Mouse (Mus musculus): Measurements from ENCODE around the gene Chuk.

The Chuk gene

GRCm38 (mm10) chr19:44104393-44104792 is 2.9 kb downstream of the Chuk start:
- DNase-seq, result no peak

GRCm38 (mm10) chr19:44103001-44103400 is 4.3 kb downstream of the Chuk start:
- DNase-seq, result no peak

GRCm38 (mm10) chr19:44100840-44101239 is 6.4 kb downstream of the Chuk start:
- DNase-seq, result no peak

- DNase-seq, result no peak
Observed at GRCm38 (mm10) chr19:44086278-44086677, 21.0 kb downstream of the Chuk start.

- no peak for DNase-seq
Observed at GRCm38 (mm10) chr19:44080920-44081319, 26.4 kb downstream of the Chuk start.

- DNase-seq, result no peak
Observed at GRCm38 (mm10) chr19:44080023-44080422, 27.3 kb downstream of the Chuk start.

GRCm38 (mm10) chr19:44077024-44077423 is 30.3 kb downstream of the Chuk start:
- DNase-seq, result no peak

GRCm38 (mm10) chr19:44076457-44076856 is 30.8 kb downstream of the Chuk start:
- no peak for DNase-seq

- DNase-seq, result no peak
Observed at GRCm38 (mm10) chr19:44074986-44075385, 32.3 kb downstream of the Chuk start.

GRCm38 (mm10) chr19:44071166-44071565 is 36.1 kb downstream of the Chuk start:
- no peak for DNase-seq

GRCm38 (mm10) chr19:44069914-44070232 is 37.4 kb downstream of the Chuk start:
- no peak for DNase-seq

- DNase-seq, result peak; percentile 94
Observed at GRCm38 (mm10) chr19:44069121-44069913, 38.0 kb downstream of the Chuk start, which contains the start of gene Erlin1. TSS of gene Erlin1 (minus strand) at chr19:44069785.

- DNase-seq, result no peak
Observed at GRCm38 (mm10) chr19:44068232-44068631, 39.0 kb downstream of the Chuk start.

GRCm38 (mm10) chr19:44067323-44068049 is 39.8 kb downstream of the Chuk start:
- DNase-seq, result peak; percentile 26

GRCm38 (mm10) chr19:44064734-44065133 is 42.5 kb downstream of the Chuk start:
- DNase-seq, result no peak

GRCm38 (mm10) chr19:44063773-44064172 is 43.5 kb downstream of the Chuk start:
- DNase-seq, result peak; percentile 68

- DNase-seq, result no peak
Observed at GRCm38 (mm10) chr19:44060226-44060625, 47.1 kb downstream of the Chuk start.

GRCm38 (mm10) chr19:44055173-44055826 is 52.0 kb downstream of the Chuk start:
- no peak for DNase-seq

- DNase-seq, result no peak
Observed at GRCm38 (mm10) chr19:44050388-44050787, 56.9 kb downstream of the Chuk start.

- peak; percentile 66 for DNase-seq
Observed at GRCm38 (mm10) chr19:44049282-44049681, 58.0 kb downstream of the Chuk start.

GRCm38 (mm10) chr19:44045847-44046246 is 61.4 kb downstream of the Chuk start:
- DNase-seq, result no peak

- no peak for DNase-seq
Observed at GRCm38 (mm10) chr19:44042121-44042520, 65.2 kb downstream of the Chuk start.

- no peak for DNase-seq
Observed at GRCm38 (mm10) chr19:44033396-44033795, 73.9 kb downstream of the Chuk start.

All from kidney, postnatal 14 days (tissue).